Mouse (Mus musculus): ENCODE measurements around the gene Cd3eap. TPM values are rescaled to one million over a fixed set of nuclear protein-coding genes. Genes with fewer than 3 reads are reported as not detected.

Gene Cd3eap
- polyA plus RNA-seq, 1 experiment = 12.7 TPM

GRCm38 (mm10) chr7:19308454-19309277, 50.6 kb downstream of the Cd3eap start:
- WGBS = 1% methylated on average over 58 of the region's 58 CpGs
- DNase-seq = peak; percentile 97 to 98
- H3K27me3 ChIP-seq (ENCODE audit: control insufficient read depth, insufficient read depth, low read length) = peaks cover 2% of the 10 kb centered on the region; the same call in 1 of the 2 replicates
- no peak for TF ChIP-seq CTCF (IDR thresholded peaks at IDR 0.05; ENCODE audit: borderline replicate concordance, insufficient read depth, low read depth, low read length)
- peak; percentile 73; the same call in 1 of the 2 replicates for TF ChIP-seq POLR2A (IDR thresholded peaks at IDR 0.05; ENCODE audit: borderline replicate concordance, insufficient read depth, low read length)
- peaks cover 3% of the 10 kb centered on the region; the same call in 1 of the 2 replicates for H3K4me1 ChIP-seq (ENCODE audit: control insufficient read depth, insufficient read depth, low read length)
- peak overlapping the region; percentile 73 for H3K4me3 ChIP-seq (replicated peaks; ENCODE audit: insufficient read depth, low read depth, low read length)
- H3K27ac ChIP-seq (ENCODE audit: insufficient read depth, low read length) = peak overlapping the region; percentile 82

DNA sequence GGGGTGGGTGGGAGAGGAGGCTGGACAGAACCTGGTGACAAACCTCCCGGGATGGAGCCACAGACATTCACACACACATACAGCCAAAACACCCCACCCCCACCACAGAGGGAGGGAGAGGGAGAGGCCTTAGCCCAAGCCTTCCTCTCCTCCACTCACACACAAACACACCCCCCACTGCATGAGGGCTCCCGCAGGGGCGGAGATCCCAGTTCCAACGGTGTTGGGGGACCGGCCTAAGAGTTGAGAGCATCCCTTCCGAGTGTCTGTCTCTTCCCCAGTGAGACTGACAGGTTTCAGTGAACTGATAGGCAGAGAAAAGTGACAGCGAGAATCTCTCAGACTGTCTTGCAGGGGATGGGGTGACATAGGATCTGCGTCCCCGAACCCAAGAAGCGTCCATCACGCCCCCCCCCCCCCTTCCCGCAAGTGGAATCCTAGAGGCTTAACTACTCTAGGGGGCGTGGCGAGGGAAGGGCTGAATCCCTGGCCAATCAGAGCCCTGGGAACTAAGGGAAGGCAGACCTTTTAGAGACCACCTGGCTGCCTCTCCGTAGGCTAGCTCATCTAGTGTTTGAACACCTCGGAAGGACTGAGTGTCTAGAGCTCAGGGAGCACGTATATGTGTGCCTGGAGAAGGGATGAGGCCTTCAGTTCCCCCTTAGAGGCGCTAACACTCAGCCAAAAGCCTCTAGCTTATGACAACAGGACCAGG, 51.4 kb downstream of the Cd3eap start:
- TF ChIP-seq POLR2A (IDR thresholded peaks at IDR 0.05; ENCODE audit: borderline replicate concordance, insufficient read depth, low read length) (no peak), CTCF (IDR thresholded peaks at IDR 0.05; ENCODE audit: borderline replicate concordance, insufficient read depth, low read depth, low read length) (no peak)
- DNase-seq = peak; percentile 50 to 84
- Histone ChIP-seq H3K4me1 (ENCODE audit: control insufficient read depth, insufficient read depth, low read length) (peaks cover 5% of the 10 kb centered on the region; the same call in 1 of the 2 replicates), H3K4me3 (replicated peaks; ENCODE audit: insufficient read depth, low read depth, low read length) (peak overlapping the region; percentile 73), H3K27me3 (ENCODE audit: control insufficient read depth, insufficient read depth, low read length) (peaks cover 2% of the 10 kb centered on the region; the same call in 1 of the 2 replicates), H3K27ac (ENCODE audit: insufficient read depth, low read length) (peak overlapping the region; percentile 82)
- under 1% methylated on average over 18 of the region's 18 CpGs for WGBS

- no peak for DNase-seq
- 63% methylated on average over 25 of the region's 25 CpGs for WGBS
- Histone ChIP-seq H3K4me3 (replicated peaks; ENCODE audit: insufficient read depth, low read depth, low read length) (no peak overlapping the region), H3K4me1 (ENCODE audit: control insufficient read depth, insufficient read depth, low read length) (peaks cover 5% of the 10 kb centered on the region; the same call in 1 of the 2 replicates), H3K27me3 (ENCODE audit: control insufficient read depth, insufficient read depth, low read length) (peaks cover 2% of the 10 kb centered on the region; the same call in 1 of the 2 replicates), H3K27ac (ENCODE audit: insufficient read depth, low read length) (no peak overlapping the region)
- TF ChIP-seq POLR2A (IDR thresholded peaks at IDR 0.05; ENCODE audit: borderline replicate concordance, insufficient read depth, low read length) (no peak), CTCF (IDR thresholded peaks at IDR 0.05; ENCODE audit: borderline replicate concordance, insufficient read depth, low read depth, low read length) (no peak)
Observed at GRCm38 (mm10) chr7:19306819-19307738, 52.2 kb downstream of the Cd3eap start.

Other genes with a start within 250 kb of the Cd3eap start
- 0.80 and 0.90 TPM in 2 replicates for gene Gm4969, start 241.1 kb downstream of the Cd3eap start, polyA plus RNA-seq (2012; rRNA removed)
- gene Fbxo46, start 239.6 kb downstream of the Cd3eap start, polyA plus RNA-seq (2012; rRNA removed) = 7.6 and 7.9 TPM in 2 replicates
- gene Qpctl, start 210.2 kb downstream of the Cd3eap start, polyA plus RNA-seq (2012; rRNA removed) = 15.7 TPM in 2 replicates
- gene Snrpd2, start 209.8 kb downstream of the Cd3eap start, polyA plus RNA-seq (2012; rRNA removed) = 87.1 and 88.8 TPM in 2 replicates
- 1.9 and 2.6 TPM in 2 replicates for gene Gipr, start 193.4 kb downstream of the Cd3eap start, polyA plus RNA-seq (2012; rRNA removed)
- gene Eml2, start 183.1 kb downstream of the Cd3eap start, polyA plus RNA-seq (2012; rRNA removed) = 148 and 176 TPM in 2 replicates
- 4.3 and 5.1 TPM in 2 replicates for gene Gpr4, start 146.9 kb downstream of the Cd3eap start, polyA plus RNA-seq (2012; rRNA removed)
- 39.1 and 40.1 TPM in 2 replicates for gene Opa3, start 131.1 kb downstream of the Cd3eap start, polyA plus RNA-seq (2012; rRNA removed)
- 30.8 and 32.9 TPM in 2 replicates for gene Vasp, start 87.7 kb downstream of the Cd3eap start, polyA plus RNA-seq (2012; rRNA removed)
- gene Ppm1n, start 79.4 kb downstream of the Cd3eap start, polyA plus RNA-seq (2012; rRNA removed) = 1.1 and 2.0 TPM in 2 replicates
- gene Rtn2, start 76.9 kb downstream of the Cd3eap start, polyA plus RNA-seq (2012; rRNA removed) = 96.9 and 101 TPM in 2 replicates
- 0.67 and 0.71 TPM in 2 replicates for gene Fosb, start 49.4 kb downstream of the Cd3eap start, polyA plus RNA-seq (2012; rRNA removed)
- 52.2 and 53.9 TPM in 2 replicates for gene Ercc1, start 14.7 kb downstream of the Cd3eap start, polyA plus RNA-seq (2012; rRNA removed)
- 4.1 and 4.8 TPM in 2 replicates for gene Ppp1r13l, start 266 bp upstream of the Cd3eap start, polyA plus RNA-seq (2012; rRNA removed)
- 45.0 and 46.3 TPM in 2 replicates for gene Ercc2, start 22.5 kb upstream of the Cd3eap start, polyA plus RNA-seq (2012; rRNA removed)
- 1.7 and 2.1 TPM in 2 replicates for gene Klc3, start 44.6 kb upstream of the Cd3eap start, polyA plus RNA-seq (2012; rRNA removed)
- 0.08 and 0.11 TPM in 2 replicates for gene Ckm, start 45.3 kb upstream of the Cd3eap start, polyA plus RNA-seq (2012; rRNA removed)
- gene Mark4, start 99.3 kb upstream of the Cd3eap start, polyA plus RNA-seq (2012; rRNA removed) = 50.3 and 52.8 TPM in 2 replicates
- gene Exoc3l2, start 103.8 kb upstream of the Cd3eap start, polyA plus RNA-seq (2012; rRNA removed) = 0.21 and 0.57 TPM in 2 replicates
- 8.6 and 9.2 TPM in 2 replicates for gene Bloc1s3, start 148.9 kb upstream of the Cd3eap start, polyA plus RNA-seq (2012; rRNA removed)
- 23.0 and 26.2 TPM in 2 replicates for gene Trappc6a, start 148.9 kb upstream of the Cd3eap start, polyA plus RNA-seq (2012; rRNA removed)
- gene Nkpd1, start 158.4 kb upstream of the Cd3eap start, polyA plus RNA-seq (2012; rRNA removed) = 1.3 and 1.8 TPM in 2 replicates
- 134 and 136 TPM in 2 replicates for gene Ppp1r37, start 203.6 kb upstream of the Cd3eap start, polyA plus RNA-seq (2012; rRNA removed)
- gene Zfp296, start 217.8 kb upstream of the Cd3eap start, polyA plus RNA-seq (2012; rRNA removed) = 3.4 and 4.0 TPM in 2 replicates
- 86.1 and 87.2 TPM in 2 replicates for gene Gemin7, start 218.1 kb upstream of the Cd3eap start, polyA plus RNA-seq (2012; rRNA removed)
- gene Clasrp, start 245.0 kb upstream of the Cd3eap start, polyA plus RNA-seq (2012; rRNA removed) = 151 and 152 TPM in 2 replicates